Mouse (Mus musculus): ENCODE data around the gene Haus8. TPM values are rescaled to one million over a fixed set of nuclear protein-coding genes. Genes with fewer than 3 reads are reported as not detected.
"Not testable (repeated sequence)": the region's sequence is repeated elsewhere in the genome, so short reads cannot be mapped to it uniquely, and the experiment has no call there.

Haus8 gene
- polyA plus RNA-seq (2017; shearing (Covaris generic)): 10 to 100 TPM; 26.5 to 53.0 (median 32.5) TPM

DNA sequence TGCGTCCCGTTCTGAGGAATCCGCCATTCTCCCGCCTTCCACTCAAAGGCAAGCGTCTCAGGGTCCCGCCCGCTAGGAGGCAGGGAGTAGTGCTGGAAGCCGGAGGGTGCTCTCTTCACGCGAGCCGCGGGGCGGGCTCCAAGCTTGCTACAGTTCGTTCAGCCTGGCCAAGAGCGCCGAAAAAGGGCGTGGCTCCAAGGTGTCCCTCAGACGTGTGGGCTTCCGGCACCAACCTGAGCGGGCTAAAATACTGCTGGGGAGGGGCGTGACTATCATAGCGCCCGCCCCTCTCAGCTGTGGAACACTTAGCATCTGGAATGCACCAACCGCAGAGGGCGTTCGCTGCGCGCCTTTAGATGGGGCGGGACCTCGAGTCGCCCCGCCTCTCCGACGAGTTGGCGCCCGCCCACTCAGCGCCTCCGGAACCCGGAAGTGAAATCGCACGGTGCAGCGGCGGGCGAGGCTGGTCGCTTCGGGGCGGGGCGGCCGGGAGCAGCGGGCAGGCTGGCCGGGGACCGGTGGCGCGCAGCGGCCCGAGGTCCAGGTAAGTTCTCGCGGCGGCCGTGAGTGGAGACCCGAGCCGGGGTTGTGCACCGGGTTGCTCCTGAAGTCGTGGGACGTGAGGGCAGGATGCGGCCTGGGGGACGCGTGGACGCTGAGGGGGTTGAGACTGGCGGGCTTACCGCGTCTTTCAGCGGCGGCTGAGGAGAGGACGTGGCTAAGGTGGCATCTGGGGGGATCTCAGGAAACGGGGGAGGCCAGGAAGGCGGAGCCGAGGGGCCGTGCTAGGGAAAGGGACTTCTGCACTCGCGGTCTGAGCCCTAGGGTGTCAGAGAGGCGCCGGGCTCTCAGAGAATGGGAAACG is at the start of gene Haus8, which contains the start of gene Myo9b:
Haus8 (minus strand) TSS at position 649 of the 865 bp plus-strand sequence.
Myo9b (plus strand) TSS at position 429 of the 865 bp plus-strand sequence.
- peak; percentile 97 for ATAC-seq

DNA sequence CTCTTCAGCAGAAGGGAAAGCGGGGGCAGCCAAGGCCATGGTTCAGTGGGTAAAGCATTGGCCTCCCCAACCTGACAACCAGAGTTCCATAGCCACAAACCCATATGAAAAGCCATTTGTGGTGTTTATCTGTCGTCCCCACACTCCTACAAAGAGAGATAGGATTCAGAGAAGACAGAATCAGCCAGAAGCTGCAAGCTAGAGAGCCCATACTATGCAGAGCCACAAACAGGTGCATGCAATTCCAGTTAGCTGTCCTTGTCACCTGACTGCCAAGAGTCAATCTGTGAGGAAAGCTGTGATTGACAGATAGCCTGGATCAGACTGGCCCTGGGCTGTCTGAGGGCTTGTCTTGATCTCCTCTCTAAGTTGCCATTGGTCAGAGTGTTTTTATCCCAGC is 47.0 kb upstream of the Haus8 start:
- ATAC-seq: not testable (repeated sequence)

DNA sequence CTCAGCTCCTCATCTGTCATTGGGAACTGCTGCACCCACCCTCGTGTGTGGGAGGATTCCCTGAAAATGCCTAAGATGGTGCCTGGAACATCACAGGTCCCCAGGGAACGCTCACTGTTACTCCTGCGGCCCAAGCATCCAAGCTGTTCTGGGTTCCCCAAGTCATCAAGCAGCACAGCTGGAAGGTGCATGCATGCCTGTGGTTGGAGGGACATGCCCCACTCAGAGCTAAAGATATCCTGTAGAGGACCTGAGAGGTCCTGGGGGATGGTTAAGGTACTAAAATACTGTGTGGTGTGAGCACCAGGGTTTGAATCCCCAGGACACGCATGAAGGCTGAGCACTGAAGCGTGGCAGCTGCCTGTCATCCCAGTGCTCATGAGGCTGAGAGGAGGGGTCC is 45.9 kb upstream of the Haus8 start:
- ATAC-seq: not testable (repeated sequence)

DNA sequence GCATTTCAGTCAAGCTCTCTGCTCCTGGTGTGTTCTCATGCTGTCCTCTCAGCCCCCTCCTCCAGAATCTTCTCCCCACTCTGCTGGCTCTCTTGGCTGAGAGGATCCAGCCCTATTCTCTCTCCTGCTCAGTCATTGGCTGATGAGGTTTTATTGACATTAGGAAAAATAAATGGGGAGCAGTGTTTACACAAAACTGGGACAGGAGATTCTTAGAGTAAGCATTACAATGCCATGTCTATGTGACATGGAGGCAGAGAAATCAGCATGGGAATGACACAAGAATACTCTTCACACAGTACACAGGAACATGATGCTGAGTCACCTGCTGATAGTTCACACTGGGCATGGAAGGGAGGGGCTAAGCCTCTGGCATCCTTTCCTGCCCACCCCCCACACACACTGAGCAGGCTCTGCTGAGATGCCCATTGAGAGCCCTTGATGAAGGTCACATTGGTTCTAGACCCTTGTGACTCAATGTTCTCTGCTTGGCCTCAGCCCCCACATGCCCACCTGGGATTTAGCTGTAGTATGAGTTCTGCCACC is 43.8 kb upstream of the Haus8 start:
- no peak for ATAC-seq

DNA sequence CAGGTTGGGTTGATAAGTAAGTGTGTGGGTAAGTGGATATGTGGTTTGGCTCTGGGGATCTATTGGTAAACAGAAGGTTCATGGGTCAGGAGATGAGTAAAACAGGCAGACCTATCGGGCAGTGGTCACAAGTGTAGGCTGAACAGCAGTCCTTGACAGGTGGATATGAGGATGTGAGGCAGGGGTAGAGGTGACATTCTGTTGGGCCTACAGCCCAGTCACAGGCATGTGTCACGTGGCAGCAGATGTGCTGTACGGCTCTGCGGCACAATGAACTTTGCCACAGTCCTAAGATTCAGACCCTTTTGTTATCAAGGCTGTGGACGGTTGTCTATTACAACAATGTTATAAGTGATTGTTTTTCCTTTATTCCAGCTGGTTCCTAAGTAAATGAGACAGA is 43.2 kb upstream of the Haus8 start:
- no peak for ATAC-seq

DNA sequence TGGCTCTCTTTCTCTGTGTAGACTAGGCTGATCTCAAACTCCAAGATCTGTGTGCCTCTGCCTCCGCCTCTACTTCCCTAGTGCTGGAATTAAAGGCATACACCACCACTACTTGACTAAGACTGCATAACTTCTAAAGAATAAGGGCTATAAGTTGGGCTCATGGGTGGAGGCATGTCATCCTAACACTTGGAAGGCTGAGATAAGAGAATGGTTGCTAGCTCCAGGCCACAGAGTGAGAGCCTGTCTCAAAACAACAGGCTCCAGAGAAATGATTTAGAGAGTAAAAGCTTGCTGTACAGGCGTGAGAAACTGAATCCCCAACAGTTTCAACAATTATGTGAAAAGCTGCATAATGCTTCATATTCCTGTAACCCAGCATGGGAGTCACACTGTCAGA is 41.2 kb upstream of the Haus8 start:
- no peak for ATAC-seq

DNA sequence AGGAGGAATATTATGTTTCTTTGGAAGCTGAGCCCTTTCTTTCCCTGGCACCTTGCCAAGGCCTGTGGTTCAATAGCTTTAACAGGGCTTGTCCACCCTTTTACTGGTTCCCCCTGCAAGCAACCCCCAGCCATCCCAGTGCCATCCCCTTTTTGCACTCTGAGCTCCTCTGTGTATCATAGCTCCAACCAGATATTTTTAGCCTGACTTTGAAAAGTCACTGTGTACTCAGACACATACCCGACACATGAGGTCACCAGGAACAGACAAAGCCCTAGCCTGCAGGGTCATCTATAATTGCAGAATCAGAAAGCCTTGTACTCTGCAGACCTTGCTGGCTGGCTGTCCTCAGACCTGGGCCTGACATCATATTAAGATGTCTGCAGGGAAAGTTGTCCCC is 40.0 kb upstream of the Haus8 start:
- no peak for ATAC-seq

DNA sequence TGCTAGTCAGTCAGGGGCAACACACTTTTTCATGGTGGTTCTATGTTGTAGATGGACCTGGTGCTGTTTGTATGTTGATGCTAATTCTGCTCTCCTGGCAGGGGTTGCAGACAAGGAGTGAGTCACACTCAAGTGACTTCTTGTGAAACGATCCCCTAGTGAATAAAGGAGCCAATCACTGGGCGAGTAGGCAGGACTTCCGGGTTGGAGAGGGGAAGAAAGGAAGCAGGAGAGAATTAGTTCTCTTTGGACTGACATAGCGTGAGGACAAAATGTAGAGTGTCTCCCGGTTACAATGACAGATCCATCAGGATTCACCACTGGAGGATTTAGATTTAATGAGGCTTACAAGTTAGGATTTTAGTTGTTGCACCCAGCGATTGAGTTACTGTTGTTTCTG is 37.7 kb upstream of the Haus8 start:
- no peak for ATAC-seq

DNA sequence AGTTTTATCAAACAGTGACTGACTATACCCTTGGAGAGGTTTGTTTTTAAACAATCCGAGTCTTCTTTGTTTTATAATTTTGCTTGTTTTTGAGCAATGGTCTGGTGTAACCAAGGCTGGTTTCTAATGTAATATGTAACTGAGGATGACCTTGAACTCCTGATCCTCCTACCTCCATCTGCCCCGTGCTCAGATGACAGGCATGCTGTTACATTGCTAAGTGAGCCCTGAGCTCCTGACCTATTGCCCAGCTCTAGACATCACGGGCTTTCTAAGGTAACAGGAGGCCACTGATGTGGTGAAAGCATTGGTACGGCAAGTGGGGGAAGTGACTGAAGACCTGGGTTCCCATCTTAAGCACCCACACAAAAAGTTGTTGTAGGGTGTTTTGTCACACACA is 35.2 kb upstream of the Haus8 start:
- ATAC-seq: no peak

DNA sequence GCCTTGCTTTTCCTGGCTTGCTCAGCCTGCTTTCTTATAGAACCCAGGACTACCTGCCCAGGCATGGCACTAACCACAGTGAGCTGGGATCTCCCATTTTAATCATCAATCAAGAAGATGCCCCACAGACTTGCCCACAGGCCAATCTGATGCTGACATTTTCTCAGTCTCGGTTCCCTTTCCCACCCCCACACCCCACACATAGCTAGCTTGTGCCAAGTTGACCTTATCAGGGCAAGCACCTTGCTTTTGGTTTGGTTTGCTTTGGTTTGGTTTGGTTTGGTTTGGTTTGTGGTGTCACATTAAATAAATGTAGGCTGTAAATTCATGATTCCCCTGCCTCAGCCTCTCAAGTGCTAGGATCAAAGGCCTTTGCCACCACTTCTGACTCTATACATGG is 34.6 kb upstream of the Haus8 start:
- ATAC-seq: no peak

DNA sequence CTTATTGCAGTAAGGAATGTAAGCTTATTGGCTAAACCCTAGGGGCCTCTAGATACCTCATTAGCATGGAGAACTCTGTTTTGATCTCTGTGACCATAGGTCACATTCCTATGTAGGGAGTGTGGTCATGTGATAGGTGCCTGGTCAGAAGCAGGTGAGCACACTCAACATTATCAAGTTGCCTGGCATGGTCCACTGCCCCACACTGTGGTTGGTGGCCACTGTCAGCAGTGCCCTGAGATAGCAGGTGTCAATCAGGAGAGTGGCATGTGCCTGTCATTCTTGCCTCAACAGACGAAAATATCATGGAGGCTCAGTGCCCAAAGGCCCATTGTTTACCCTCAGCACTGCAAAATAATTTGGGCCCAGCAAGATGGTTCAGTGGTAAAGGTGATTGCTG is 33.3 kb upstream of the Haus8 start:
- no peak for ATAC-seq

DNA sequence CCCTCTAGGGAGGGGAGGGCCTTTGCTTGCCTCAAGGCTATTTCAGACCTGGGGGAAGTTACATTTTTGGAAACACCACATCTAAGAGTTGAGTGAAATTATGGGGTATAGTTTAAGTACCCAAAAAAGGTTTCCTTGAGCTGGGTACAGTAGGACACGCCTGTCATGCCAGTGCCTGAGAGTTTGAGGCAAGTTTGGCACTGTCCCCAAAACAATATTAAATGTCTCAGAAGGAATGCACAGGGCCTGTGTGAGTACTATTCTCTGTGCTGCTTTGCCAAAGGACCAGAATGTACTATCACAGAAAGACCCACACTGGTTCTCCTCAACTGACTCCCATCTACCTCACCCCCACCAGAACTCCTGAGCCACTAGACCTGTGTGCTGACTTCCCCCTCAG is 30.9 kb upstream of the Haus8 start:
- ATAC-seq: no peak

DNA sequence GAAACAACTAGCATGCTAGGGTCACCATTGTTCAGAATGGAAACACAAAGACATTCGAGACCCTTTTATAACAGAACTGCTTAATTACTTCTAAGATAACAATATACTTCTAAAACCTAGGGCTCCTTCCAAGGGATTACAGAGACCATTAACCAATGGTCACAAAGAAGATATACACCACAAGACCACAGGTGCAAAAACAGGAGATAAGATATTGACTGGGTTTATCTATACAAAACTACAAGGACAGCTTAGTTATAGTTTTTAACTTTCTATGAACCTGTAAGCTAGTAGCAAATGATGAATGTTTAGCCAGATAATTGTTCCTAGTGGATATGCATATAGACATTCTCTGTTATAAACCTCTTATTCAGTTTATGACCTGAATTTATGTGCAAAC is 30.1 kb upstream of the Haus8 start:
- ATAC-seq: no peak

DNA sequence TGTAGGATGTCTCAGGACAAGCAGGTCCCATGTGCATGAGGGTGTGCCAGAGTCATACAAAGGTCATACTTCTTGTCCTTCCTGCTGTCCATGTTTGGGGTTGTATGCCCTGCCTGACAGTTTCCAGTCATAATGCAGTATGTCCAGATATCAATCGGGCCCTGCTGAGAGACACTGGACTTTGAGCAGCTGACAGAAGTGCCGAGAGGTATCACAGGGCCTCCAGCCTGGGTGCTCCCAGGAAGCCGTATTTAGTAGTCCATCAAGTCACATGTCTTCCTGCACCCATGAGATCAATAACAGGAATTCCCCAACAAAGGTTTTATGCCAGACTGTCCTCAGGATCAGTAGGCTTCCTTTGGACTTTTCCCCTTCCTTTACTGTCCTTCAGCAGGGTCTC is 27.0 kb upstream of the Haus8 start:
- ATAC-seq: no peak

DNA sequence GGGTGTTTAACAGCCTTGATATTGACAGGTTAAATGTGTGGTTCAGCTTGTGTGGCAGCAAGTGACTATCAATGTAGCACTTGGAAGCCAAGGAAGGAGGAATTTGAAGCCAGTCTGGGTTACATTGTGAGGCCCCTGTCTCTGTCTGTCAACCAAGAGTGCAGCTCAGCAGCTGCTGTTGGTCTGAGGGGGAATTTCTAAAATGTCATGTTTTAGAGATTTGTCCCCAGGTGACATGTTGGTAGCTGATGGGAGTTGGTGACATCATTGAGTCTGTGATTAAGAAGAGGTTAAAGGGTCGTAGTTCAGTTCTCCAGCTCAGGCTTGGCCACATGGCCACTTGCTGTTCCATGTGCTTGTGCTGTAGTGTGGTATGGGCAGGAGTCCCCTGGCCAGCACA is 24.7 kb upstream of the Haus8 start:
- ATAC-seq: no peak

DNA sequence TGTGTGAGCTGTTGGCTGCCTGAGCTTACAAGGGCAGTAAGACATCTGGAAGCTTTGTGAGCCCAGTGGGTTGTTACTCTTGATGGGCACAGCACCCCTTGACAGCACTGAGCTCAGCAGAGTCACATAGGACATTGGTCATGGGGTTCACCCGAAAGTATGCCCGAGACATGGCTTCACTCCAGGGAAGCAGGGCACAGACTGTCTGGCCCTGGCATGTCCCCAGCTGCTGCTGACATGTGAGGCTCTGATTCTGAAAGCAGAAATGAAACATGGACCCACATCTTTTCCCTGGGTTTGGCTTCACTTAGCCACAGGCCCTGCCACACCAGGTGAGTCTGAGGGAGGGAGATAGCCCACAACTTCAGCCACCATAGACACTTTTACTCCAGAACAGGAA is 24.1 kb upstream of the Haus8 start:
- ATAC-seq: no peak

DNA sequence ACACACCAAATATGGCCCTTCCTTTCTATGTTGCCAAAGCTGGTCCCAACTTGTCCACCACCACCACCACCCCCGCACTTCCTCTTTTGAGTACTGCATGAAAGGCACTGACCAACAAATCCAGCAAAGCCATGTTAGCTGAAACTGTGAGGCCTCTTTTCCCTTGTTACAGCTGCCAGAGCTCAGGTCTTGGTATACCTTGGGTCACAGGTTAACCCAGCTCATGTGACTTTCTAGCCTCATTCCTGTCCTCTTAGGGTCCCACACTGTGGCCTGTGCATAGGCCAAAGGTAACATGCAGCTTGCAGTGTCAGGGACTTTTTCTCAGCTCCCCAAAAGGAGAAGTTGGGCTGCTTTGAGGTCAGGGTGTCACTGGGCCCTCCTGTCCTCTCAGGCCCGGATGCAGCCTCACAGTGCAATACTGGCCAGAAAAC is 23.5 kb upstream of the Haus8 start:
- no peak for ATAC-seq

DNA sequence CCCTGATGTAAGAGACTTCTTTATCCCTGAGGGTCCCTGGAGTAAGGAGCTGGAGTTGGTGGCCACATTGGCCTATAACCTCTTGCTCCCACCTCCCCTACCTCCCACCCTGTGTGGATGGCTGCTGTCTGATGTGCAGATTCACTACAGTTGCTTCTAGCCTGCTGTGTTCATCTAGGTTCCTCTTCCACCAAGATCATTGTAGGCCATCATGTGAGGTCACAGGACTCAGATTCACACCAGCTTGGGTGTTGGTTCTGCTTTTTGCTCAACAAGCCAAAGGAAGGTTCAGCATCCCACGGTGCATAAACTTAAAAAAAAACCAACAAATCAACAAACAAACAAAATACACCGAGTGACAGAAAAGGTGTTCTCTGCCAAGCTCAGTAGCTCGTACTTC is 21.2 kb upstream of the Haus8 start:
- ATAC-seq: not testable (repeated sequence)

DNA sequence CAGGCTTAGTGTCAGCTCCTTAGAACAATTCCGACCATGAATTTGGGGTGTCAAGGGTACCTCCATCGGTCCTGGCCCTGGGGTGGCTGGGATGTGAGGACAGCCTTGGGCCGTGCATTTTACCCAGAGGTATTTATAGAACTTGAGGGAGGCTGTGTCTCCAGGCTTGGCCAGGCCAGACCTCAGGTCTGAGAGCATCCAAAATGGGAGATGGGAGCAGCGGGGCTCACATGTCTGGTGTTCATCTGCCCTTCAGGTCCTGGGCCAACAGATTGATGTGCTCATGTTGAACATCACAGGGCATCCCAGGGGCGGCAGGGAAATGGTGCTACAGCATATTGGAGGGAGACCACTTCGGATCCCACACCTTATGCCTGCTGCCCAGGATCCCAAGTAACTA is 18.6 kb upstream of the Haus8 start:
- no peak for ATAC-seq

DNA sequence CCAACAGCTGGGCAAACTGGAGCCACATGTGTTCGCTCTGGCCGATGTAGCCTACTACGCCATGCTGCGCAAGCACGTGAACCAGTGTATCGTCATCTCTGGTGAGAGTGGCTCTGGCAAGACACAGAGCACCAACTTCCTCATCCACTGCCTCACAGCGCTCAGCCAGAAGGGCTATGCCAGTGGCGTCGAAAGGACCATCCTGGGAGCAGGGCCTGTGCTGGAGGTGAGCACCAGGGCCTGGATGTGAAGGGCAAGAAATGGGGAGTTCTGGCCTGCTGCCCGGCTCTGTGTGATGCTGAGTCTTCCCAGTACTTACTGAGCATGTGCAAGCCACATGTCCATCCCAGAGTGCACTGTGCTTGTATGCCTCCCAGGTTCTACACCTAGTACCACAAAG is 18.2 kb upstream of the Haus8 start:
- ATAC-seq: no peak

DNA sequence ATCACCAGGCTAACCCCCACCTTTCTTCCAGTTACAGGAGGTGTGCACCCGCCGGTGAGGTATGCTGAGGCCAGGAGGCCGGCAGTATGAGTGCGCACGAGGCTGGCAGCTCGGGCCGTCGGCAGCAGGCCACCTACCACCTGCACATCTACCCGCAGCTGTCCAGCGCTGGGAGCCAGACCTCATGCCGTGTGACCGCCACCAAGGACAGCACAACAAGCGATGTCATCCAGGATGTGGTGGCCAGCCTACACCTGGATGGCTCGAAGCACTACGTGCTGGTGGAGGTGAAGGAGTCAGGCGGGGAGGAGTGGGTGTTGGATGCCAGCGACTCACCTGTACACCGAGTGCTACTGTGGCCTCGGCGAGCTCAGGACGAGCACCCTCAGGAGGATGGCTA is 17.5 kb upstream of the Haus8 start:
- ATAC-seq: no peak

DNA sequence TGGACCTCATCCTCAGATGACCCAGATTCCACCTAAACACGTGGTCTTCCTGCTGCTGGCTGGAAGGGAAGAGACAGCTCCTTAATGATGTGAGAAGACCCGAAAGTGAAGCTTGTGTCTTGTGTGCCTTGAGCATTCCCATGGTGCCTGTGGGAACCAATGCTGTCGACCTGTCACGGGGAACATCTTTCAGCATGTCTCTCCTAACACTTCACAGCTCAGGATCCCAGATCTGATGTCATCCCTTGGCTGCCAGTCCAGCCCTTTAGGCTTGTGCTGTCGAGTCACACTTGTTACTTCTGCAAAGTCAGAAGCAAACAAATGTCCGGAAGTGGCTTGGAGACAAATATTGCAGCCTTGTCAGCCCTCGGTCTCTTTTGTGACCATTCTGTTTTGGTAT is 16.4 kb upstream of the Haus8 start:
- no peak for ATAC-seq

DNA sequence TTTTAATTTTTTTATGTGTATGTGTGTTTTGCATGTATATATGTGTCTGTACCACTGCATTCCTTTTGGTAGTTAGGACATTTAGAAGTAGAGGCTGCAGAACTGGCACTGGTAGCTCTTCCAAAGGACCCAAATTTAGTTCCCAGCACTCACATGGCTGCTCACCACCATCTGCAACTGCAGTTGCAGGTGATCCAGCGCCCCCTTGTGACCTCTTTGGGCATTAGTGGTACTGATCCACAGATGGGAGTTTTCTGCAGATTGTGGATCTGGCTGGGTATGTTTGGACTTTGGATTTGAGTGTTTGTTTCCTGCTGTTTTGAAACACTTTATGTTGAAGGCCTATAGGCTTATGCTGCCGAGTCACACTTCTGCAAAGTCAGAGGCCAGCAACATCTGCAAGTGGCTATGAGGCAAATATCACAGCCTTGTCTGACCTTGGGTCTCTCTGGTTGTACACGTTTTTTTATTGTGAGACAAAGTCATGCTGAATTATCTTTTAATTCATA is 15.8 kb upstream of the Haus8 start:
- no peak for ATAC-seq

DNA sequence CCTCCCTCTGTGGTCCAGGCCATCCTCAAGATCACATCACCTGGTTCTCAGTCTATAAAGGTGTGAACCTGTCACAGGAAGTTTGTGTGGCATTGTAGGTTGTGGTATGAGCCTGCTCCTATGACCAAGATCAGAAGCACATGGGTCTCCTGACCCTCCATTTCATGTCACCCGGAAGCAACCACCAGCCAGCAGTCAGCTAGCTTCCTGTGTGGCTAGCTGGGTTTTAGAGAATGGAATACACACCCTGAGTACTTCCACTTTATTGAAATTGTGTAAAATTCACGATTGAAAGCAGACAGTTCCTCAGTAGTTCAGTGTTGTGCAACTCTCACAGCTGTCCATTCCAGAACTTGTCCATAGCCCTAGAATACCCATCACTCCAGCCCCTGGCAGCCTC is 13.5 kb upstream of the Haus8 start:
- ATAC-seq: peak; percentile 70

Measured in inflammation-experienced regulatory T-cells, adult 6 months (primary cell).